Mouse (Mus musculus) embryonic fibroblast, embryonic 13.5 days (primary cell): Measurements from ENCODE around the gene Cadm3.

Experiments
- CTCF ChIP-seq: IDR thresholded peaks from 2 replicates; pipeline ENCODE4 v1.5.1; 2011; ENCODE audit warnings: mild to moderate bottlenecking, control low read depth, low read length, moderate library complexity, borderline replicate concordance; ENCODE audit not compliant: insufficient read depth
- POLR2A ChIP-seq: IDR thresholded peaks from 2 replicates; pipeline ENCODE4 v1.6.1; 2011; ENCODE audit warnings: low read depth, mild to moderate bottlenecking, control low read depth, low read length, moderate library complexity

- TF ChIP-seq CTCF (no peak), POLR2A (no peak)
Measured at GRCm38 (mm10) chr1:173321593-173322248, 45.8 kb downstream of the Cadm3 start.
